Mouse (Mus musculus) stomach, embryonic 15.5 days (tissue): Measurements from ENCODE around the gene Slc35c2. TPM values are rescaled to one million over a fixed set of nuclear protein-coding genes. Genes with fewer than 3 reads are reported as not detected.

Source experiments
- ATAC-seq: fragments of 200-750 bp; cut with Nextera tagmentation; 2 replicates; pipeline ENCODE4 v1.8.0; 2017; ENCODE audit warnings: low read depth, moderate number of reproducible peaks, moderate TSS enrichment; ENCODE audit not compliant: insufficient read depth, low FRiP score
- H3K27ac ChIP-seq: fragments of 300-500 bp; sonication (generic); 2 replicates; pipeline ENCODE4 v1.5.1; 2015; ENCODE audit warnings: mild to moderate bottlenecking, inconsistent platforms
- H3K27me3 ChIP-seq: fragments of 300-500 bp; sonication (generic); replicated peaks from 2 replicates; pipeline ENCODE4 v1.6.1; 2015; ENCODE audit warnings: inconsistent platforms
- H3K36me3 ChIP-seq: fragments of 300-500 bp; sonication (generic); 2 replicates; pipeline ENCODE4 v1.6.1; 2015; ENCODE audit warnings: inconsistent platforms
- H3K4me1 ChIP-seq: fragments of 300-500 bp; sonication (generic); 2 replicates; pipeline ENCODE4 v1.6.1; 2015; ENCODE audit warnings: inconsistent platforms
- H3K4me2 ChIP-seq: fragments of 300-500 bp; sonication (generic); 2 replicates; pipeline ENCODE4 v1.6.1; 2015; ENCODE audit warnings: mild to moderate bottlenecking, inconsistent platforms
- H3K4me3 ChIP-seq: fragments of 300-500 bp; sonication (generic); replicated peaks from 2 replicates; pipeline ENCODE4 v1.5.1; 2015; ENCODE audit warnings: inconsistent platforms
- H3K9ac ChIP-seq: fragments of 300-500 bp; sonication (generic); 2 replicates; pipeline ENCODE4 v1.6.1; 2015; ENCODE audit warnings: inconsistent platforms
- H3K9me3 ChIP-seq: fragments of 300-500 bp; sonication (generic); 2 replicates; pipeline ENCODE4 v1.6.1; 2016; ENCODE audit warnings: inconsistent platforms
- WGBS: fragments of 180-500 bp; shearing (Covaris S2); methylation state at CpG from one replicate; pipeline ENCODE4 v1.1.7; 2015; 5-methylcytosine and 5-hydroxymethylcytosine counted together
- polyA plus RNA-seq: library from polyadenylated mRNA; unstranded; fragments of >200 nt; fragmentation: Nextera tagmentation; extraction: Ambion mirVana; gene quantifications from 2 replicates; pipeline ENCODE4 v1.2.1, GENCODE M21; 2015

The Slc35c2 gene
- polyA plus RNA-seq, result 60.5 and 71.8 TPM in 2 replicates

DNA sequence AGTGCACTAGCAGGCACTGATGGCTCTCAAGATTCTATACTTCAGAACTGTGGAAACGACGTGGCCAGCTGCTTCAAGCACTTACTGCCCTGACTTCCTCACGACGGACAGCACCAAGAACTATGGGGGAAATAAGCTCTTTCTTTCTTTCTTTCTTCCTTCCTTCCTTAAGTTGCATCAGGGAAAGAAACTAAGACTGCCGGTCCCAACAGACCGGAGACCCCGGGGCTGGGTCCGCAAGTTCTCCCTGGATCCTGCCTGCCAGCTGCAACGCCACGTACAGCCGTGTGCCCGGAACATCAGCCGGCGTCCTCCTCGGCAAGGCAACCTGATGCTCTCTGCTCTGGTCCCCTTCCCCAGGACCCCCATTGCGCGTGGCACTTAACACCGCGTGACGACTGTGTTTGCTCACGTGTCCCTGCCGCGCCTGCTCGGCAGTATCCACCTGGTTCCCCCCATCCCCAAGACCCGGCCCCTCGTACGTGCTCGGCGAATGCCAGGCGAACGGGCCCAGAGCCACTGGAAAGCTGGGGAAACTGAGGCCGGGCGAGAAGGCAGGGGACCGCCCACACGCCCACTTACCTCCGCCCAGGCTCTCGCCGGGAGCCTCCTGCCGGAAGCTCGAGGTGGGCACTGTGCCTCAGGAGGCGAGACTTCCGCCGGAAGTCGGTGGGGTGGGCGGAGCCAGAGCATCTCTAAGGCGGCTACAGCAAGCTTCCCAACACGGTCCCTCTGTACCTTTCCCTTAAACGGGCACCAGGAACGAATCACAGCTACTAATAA is at the start of gene Slc35c2:
Gene Slc35c2 (minus strand): TSS at position 668 of the 783 bp plus-strand sequence.
- Histone ChIP-seq H3K4me3 (peak within 1 kb of the TSS; percentile 74), H3K27ac (peak within 1 kb of the TSS; percentile 60), H3K27me3 (no peaks in the 10 kb centered on the region), H3K9me3 (no peaks in the 10 kb centered on the region), H3K9ac (peak within 1 kb of the TSS; percentile 60), H3K4me1 (peaks cover 23% of the 10 kb centered on the region), H3K36me3 (peaks cover 21% of the 10 kb centered on the region), H3K4me2 (peak within 1 kb of the TSS; percentile 84)
- under 1% methylated on average over 49 of the region's 49 CpGs for WGBS
- ATAC-seq, result peak; percentile 91

- 35% methylated on average over 3 of the region's 3 CpGs for WGBS
- no peak; the same call in 1 of the 2 replicates for ATAC-seq
- Histone ChIP-seq H3K4me1 (no peaks in the 10 kb centered on the region), H3K36me3 (no peaks in the 10 kb centered on the region), H3K9me3 (no peaks in the 10 kb centered on the region), H3K27me3 (no peaks in the 10 kb centered on the region), H3K4me2 (no peak overlapping the region), H3K4me3 (no peak overlapping the region), H3K27ac (no peak overlapping the region), H3K9ac (no peak overlapping the region)
Measured at GRCm38 (mm10) chr2:165337191-165337590, 49.5 kb upstream of the Slc35c2 start.

DNA sequence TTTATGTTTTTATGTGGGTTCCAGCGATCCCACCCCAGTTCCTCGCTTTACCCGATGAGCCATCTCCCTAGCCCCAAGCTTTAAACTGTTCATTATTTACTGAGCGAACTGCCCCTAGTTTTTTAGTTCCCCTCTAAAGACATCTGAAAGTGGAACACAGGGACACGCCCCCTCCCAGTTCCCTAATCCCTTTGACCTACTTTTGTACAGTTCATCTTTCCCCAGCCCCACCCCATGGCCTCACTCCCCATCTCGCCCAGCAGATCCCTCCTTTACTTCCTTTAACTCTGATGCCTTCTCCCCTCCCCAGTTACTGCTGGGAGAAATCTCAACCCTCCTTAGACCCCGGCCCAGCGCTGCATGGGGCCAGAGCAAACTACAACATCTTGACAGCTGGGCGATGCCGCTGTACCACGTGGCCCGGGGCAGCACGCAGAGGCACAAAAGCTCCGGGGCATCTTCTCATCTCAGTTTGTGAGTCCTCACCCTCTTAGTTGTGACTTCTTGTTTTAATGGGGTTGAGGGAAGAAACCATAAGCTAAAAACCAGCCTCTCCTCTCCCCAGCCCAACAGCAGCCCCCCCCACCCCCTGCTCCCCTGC is 45.0 kb upstream of the Slc35c2 start:
- no peak overlapping the region for H3K4me3 ChIP-seq
- no peak overlapping the region for H3K4me2 ChIP-seq
- H3K27me3 ChIP-seq, result no peaks in the 10 kb centered on the region
- H3K36me3 ChIP-seq, result no peaks in the 10 kb centered on the region
- ATAC-seq, result no peak
- no peaks in the 10 kb centered on the region for H3K4me1 ChIP-seq
- no peak overlapping the region for H3K9ac ChIP-seq
- H3K9me3 ChIP-seq, result no peaks in the 10 kb centered on the region
- no peak overlapping the region for H3K27ac ChIP-seq
- WGBS, result 45% methylated on average over 14 of the region's 14 CpGs

GRCm38 (mm10) chr2:165329703-165330102 is 42.0 kb upstream of the Slc35c2 start:
- no peak for ATAC-seq
- WGBS, result 17% methylated on average over 3 of the region's 3 CpGs

DNA sequence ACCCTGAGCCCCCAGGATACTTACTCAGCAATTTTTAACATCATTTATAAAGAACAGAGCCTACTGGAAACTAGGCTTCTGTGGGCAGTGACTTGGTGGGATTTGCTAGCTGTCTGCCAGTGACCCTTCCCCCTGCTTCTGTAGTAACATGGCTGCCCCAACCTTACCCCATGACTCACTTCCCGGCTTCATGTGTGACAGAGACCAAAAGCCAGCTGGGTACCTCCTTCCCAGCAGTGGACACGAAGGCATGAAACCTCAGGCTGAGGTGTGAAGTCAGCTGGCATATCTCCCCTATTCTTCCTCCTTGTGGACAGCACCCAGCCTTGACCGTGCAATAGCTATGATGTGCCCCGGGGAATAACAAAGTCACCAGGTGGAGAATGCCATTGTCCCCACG is 41.1 kb upstream of the Slc35c2 start:
- Histone ChIP-seq H3K9ac (no peak overlapping the region), H3K4me1 (peaks cover 28% of the 10 kb centered on the region), H3K27me3 (no peaks in the 10 kb centered on the region), H3K27ac (no peak overlapping the region), H3K9me3 (no peaks in the 10 kb centered on the region), H3K4me3 (no peak overlapping the region), H3K36me3 (no peaks in the 10 kb centered on the region), H3K4me2 (no peak overlapping the region)
- no peak for ATAC-seq
- WGBS, result 65% methylated on average over 5 of the region's 5 CpGs

More at GRCm38 (mm10) chr2:165329703-165330102, 42.0 kb upstream of the Slc35c2 start:
- Histone ChIP-seq H3K36me3 (no peaks in the 10 kb centered on the region), H3K4me1 (peaks cover 19% of the 10 kb centered on the region), H3K4me2 (no peak overlapping the region), H3K9me3 (no peaks in the 10 kb centered on the region), H3K27me3 (no peaks in the 10 kb centered on the region), H3K9ac (no peak overlapping the region), H3K4me3 (no peak overlapping the region), H3K27ac (no peak overlapping the region)

DNA sequence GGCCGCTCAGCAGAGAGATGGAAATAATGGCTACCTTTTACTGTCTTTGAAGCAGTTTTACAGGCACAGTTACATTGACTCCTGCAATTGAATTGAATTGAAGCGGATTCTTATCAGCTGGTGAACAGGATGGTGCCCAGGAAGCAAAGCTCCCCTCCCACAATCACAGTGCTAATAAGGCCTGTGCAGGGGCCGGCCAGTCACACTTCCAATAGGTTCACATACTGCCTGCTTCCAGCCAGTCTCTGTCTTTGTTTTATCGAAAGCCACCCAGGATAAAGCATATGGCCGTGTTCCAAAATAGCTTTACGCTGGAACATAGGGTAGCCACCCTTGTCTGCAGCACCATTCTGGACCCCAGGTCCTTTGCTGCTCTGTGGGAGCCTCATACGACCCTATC is 39.7 kb upstream of the Slc35c2 start:
- Histone ChIP-seq H3K4me1 (peaks cover 29% of the 10 kb centered on the region), H3K4me2 (peak overlapping the region; percentile 94), H3K9ac (no peak overlapping the region; the same call in 1 of the 2 replicates), H3K4me3 (peak overlapping the region; percentile 72; the same call in 1 of the 2 replicates), H3K27me3 (no peaks in the 10 kb centered on the region), H3K9me3 (no peaks in the 10 kb centered on the region), H3K27ac (no peak overlapping the region), H3K36me3 (no peaks in the 10 kb centered on the region)
- ATAC-seq, result no peak
- WGBS, result 50% methylated on average over 7 of the region's 7 CpGs

DNA sequence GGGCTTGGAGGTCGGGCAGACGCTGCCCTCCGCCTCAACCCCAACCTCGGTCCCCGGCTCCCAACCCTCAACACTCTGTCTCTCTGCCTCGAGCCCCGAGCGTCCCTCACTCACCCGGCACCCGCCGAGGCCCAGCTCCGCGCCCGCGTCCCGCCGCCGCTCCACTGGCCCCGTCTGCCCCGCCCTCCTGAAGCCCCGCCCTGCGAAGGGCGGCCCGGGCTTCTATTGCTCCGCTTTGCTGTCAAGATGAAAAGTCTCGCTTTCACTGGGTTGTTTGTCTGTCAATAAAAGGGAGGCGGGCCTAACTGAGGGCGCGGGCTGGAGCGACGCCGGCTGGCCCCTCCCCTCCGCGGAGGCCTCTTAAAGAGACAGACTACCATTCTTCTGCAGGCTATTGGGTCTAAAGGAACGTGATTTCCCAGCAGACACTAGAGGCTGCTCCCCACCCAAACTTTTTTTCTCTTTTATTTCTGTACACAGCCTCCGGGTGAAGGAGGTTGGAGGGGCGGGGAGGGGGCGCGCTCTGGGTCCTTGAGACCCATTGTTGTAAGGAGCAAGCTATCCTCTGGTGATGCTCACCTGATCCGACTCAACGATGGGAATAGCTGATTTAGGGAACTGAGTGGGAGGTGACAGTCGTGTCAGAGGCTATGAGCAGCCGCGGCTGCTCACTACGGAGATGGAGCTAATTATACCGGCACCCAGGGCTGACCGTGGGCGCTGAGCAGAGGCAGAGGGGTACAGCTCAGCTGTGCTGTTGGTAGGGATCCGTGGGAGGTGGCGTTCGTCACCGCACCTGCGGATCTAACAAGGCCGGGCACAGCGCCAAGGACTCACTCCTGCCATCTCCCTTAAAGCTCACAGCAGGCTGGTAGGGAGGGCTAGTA is 38.9 kb upstream of the Slc35c2 start, which contains the start of gene Elmo2:
Gene Elmo2 (minus strand): TSS at position 176 of the 887 bp plus-strand sequence.
- no peaks in the 10 kb centered on the region for H3K27me3 ChIP-seq
- no peaks in the 10 kb centered on the region for H3K36me3 ChIP-seq
- H3K4me3 ChIP-seq, result peak within 1 kb of the TSS; percentile 72
- peak within 1 kb of the TSS; percentile 94 for H3K4me2 ChIP-seq
- peak; percentile 98 for ATAC-seq
- no peaks in the 10 kb centered on the region for H3K9me3 ChIP-seq
- WGBS, result 0% methylated on average over 55 of the region's 55 CpGs
- peak within 1 kb of the TSS; percentile 66 for H3K9ac ChIP-seq
- H3K27ac ChIP-seq, result peak within 1 kb of the TSS; percentile 71
- peaks cover 37% of the 10 kb centered on the region for H3K4me1 ChIP-seq

DNA sequence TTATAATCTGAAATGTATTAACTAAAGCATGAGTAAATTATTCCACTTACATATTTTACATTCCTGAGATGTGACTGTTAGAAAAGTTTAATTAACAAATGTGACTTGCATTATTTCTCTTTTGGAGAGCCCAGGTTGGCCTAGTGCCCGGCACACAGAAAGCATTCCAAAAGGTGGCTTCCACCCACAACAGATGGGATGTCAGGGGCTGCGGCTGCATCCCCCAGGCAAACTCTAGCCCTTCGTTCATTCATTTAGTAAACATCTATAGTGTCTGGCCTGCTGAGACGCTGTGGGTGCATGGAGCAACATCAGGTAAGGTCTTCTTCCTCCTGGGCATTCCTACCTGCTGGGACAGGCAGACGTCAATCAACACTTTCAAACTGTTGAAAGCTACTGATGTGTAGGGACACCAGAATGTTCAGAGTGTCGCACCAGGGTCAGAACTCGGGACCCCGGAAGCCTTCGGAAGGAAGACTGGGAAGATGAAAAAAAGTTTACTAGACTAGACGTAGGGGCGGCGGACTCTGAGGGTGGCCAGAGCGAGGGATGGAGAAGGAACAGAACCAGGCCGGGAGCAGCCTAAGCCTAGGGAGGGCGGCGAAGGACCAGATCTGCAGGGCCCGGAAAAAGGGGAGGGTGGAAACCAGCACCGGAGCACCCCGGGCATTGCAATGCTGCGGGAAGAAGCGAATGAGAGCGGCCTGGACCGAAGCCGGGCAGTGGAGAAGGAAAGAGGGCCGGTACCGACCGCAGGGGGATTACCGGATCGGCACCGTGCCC is 38.0 kb upstream of the Slc35c2 start:
- peak overlapping the region; percentile 94 for H3K4me2 ChIP-seq
- WGBS, result under 1% methylated on average over 30 of the region's 30 CpGs

DNA sequence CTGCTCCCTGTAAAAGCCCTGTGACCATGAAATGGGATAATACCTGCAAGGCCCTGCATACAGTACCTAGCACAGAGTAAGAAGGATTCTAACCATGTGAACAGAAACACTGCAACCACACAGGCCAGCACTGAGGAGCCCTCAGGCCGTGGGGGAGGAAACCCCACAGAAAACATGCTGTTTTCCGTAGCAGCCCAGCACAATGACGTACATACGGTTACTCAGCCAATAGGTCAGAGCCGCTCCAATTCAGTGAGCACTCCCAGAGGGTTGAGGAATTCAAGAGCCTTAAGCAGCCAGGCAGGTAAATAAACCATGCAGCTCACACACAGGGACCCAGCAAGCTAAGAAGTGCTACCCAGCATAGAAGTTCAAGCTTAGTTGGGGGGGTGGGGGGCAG is 36.3 kb upstream of the Slc35c2 start:
- Histone ChIP-seq H3K27ac (no peak overlapping the region), H3K4me2 (no peak overlapping the region), H3K4me1 (peaks cover 50% of the 10 kb centered on the region), H3K9me3 (no peaks in the 10 kb centered on the region), H3K27me3 (no peaks in the 10 kb centered on the region), H3K36me3 (no peaks in the 10 kb centered on the region), H3K4me3 (no peak overlapping the region), H3K9ac (no peak overlapping the region)
- ATAC-seq, result no peak
- 65% methylated on average over 5 of the region's 5 CpGs for WGBS

More for the DNA sequence above, 38.0 kb upstream of the Slc35c2 start:
- Histone ChIP-seq H3K4me1 (peaks cover 44% of the 10 kb centered on the region), H3K27ac (peak overlapping the region; percentile 71), H3K27me3 (no peaks in the 10 kb centered on the region), H3K4me3 (peak overlapping the region; percentile 72), H3K9me3 (no peaks in the 10 kb centered on the region), H3K36me3 (no peaks in the 10 kb centered on the region), H3K9ac (peak overlapping the region; percentile 66)
- ATAC-seq, result peak; percentile 14; the same call in 1 of the 2 replicates

GRCm38 (mm10) chr2:165323484-165323883 is 35.8 kb upstream of the Slc35c2 start:
- ATAC-seq, result no peak
- H3K4me3 ChIP-seq, result no peak overlapping the region
- H3K27ac ChIP-seq, result no peak overlapping the region
- H3K4me1 ChIP-seq, result peaks cover 55% of the 10 kb centered on the region
- no peaks in the 10 kb centered on the region for H3K36me3 ChIP-seq
- no peaks in the 10 kb centered on the region for H3K9me3 ChIP-seq
- H3K4me2 ChIP-seq, result no peak overlapping the region
- H3K27me3 ChIP-seq, result no peaks in the 10 kb centered on the region
- 74% methylated on average over 5 of the region's 5 CpGs for WGBS
- no peak overlapping the region for H3K9ac ChIP-seq
